Mouse (Mus musculus): ENCODE results near the gene Prex1. TPM values are rescaled to one million over a fixed set of nuclear protein-coding genes. Genes with fewer than 3 reads are reported as not detected.

Gene Prex1
- total and polyA plus RNA-seq, 3 experiments: 3.8 to 21.6 (median 5.9) TPM

- Histone ChIP-seq H3K4me1 (ENCODE audit: insufficient read depth, low read depth, low read length) (no peaks in the 10 kb centered on the region; the same call in 1 of the 2 replicates), H3K4me3 (ENCODE audit: low read depth, low read length) (no peak overlapping the region), H3K9me3 (replicated peaks) (0 out of 2 replicates have a peak, but pooled peaks cover 3% of the 10 kb centered on the region), H3K36me3 (replicated peaks) (no peaks in the 10 kb centered on the region), H3K27me3 (ENCODE audit: insufficient read depth, low read length) (peaks cover 4% of the 10 kb centered on the region; the same call in 1 of the 2 replicates)
- TF ChIP-seq GATA1 (IDR thresholded peaks at IDR 0.05; ENCODE audit: borderline replicate concordance, low read length) (no peak), TAL1 (conservative IDR thresholded peaks at IDR 0.05; ENCODE audit: low read depth, low read length) (no peak), GATA2 (IDR thresholded peaks at IDR 0.05; ENCODE audit: borderline replicate concordance, low read depth, low read length) (no peak), CTCF (IDR thresholded peaks at IDR 0.05; ENCODE audit: low read depth, low read length) (no peak), POLR2AphosphoS5 (IDR thresholded peaks at IDR 0.05; ENCODE audit: insufficient replicate concordance, low read depth, low read length) (no peak)
- DNase-seq (ENCODE audit: low spot score) (no peak), ATAC-seq (ENCODE audit: extremely low read depth, insufficient number of reproducible peaks, low FRiP score, poor library complexity, severe bottlenecking) (no peak)
Measured at GRCm38 (mm10) chr2:166700116-166700515, 13.5 kb downstream of the Prex1 start.

- Histone ChIP-seq H3K36me3 (replicated peaks) (no peaks in the 10 kb centered on the region), H3K9me3 (replicated peaks) (no peaks in the 10 kb centered on the region; the same call in 1 of the 2 replicates), H3K4me3 (ENCODE audit: low read depth, low read length) (no peak overlapping the region), H3K27me3 (ENCODE audit: insufficient read depth, low read length) (peaks cover 4% of the 10 kb centered on the region; the same call in 1 of the 2 replicates), H3K4me1 (ENCODE audit: insufficient read depth, low read depth, low read length) (no peaks in the 10 kb centered on the region; the same call in 1 of the 2 replicates)
- DNase-seq (ENCODE audit: low spot score) (no peak), ATAC-seq (ENCODE audit: extremely low read depth, insufficient number of reproducible peaks, low FRiP score, poor library complexity, severe bottlenecking) (no peak)
- TF ChIP-seq POLR2AphosphoS5 (IDR thresholded peaks at IDR 0.05; ENCODE audit: insufficient replicate concordance, low read depth, low read length) (no peak), CTCF (IDR thresholded peaks at IDR 0.05; ENCODE audit: low read depth, low read length) (no peak), GATA2 (IDR thresholded peaks at IDR 0.05; ENCODE audit: borderline replicate concordance, low read depth, low read length) (no peak), TAL1 (conservative IDR thresholded peaks at IDR 0.05; ENCODE audit: low read depth, low read length) (no peak), GATA1 (IDR thresholded peaks at IDR 0.05; ENCODE audit: borderline replicate concordance, low read length) (no peak)
Measured at GRCm38 (mm10) chr2:166699552-166699951, 14.1 kb downstream of the Prex1 start.

DNA sequence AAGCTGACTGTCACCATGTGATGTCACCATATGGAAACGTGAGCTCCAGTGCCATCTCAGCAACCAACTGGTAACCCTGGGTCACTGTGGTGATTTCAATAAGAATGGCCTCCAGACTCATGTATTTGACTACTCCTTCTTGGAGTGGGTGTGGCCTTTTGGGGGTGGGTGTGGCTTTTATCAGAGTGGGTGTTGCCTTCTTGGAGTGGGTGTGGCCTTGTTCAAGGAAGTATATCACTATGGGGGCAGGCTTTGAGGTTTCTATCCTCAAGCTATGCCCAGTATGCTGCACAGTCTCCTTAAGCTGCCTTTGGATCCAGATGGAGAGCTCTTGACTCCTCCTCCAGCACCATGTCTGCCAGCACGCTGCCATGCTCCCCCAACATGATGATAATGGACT lies 19.0 kb downstream of the Prex1 start:
- H3K4me3 ChIP-seq (ENCODE audit: low read depth, low read length): no peak overlapping the region
- TF ChIP-seq POLR2AphosphoS5 (IDR thresholded peaks at IDR 0.05; ENCODE audit: insufficient replicate concordance, low read depth, low read length) (no peak), GATA1 (IDR thresholded peaks at IDR 0.05; ENCODE audit: borderline replicate concordance, low read length) (no peak), TAL1 (conservative IDR thresholded peaks at IDR 0.05; ENCODE audit: low read depth, low read length) (no peak), GATA2 (IDR thresholded peaks at IDR 0.05; ENCODE audit: borderline replicate concordance, low read depth, low read length) (no peak), CTCF (IDR thresholded peaks at IDR 0.05; ENCODE audit: low read depth, low read length) (no peak)
- H3K27me3 ChIP-seq (ENCODE audit: insufficient read depth, low read length): peaks cover 3% of the 10 kb centered on the region; the same call in 1 of the 2 replicates
- DNase-seq (ENCODE audit: low spot score) (no peak), ATAC-seq (ENCODE audit: extremely low read depth, insufficient number of reproducible peaks, low FRiP score, poor library complexity, severe bottlenecking) (no peak)
- no peaks in the 10 kb centered on the region for H3K4me1 ChIP-seq (ENCODE audit: insufficient read depth, low read depth, low read length)
- no peaks in the 10 kb centered on the region; the same call in 1 of the 2 replicates for H3K9me3 ChIP-seq (replicated peaks)
- H3K36me3 ChIP-seq (replicated peaks): no peaks in the 10 kb centered on the region

GRCm38 (mm10) chr2:166693394-166693793 lies 20.2 kb downstream of the Prex1 start:
- Histone ChIP-seq H3K9me3 (replicated peaks) (no peaks in the 10 kb centered on the region; the same call in 1 of the 2 replicates), H3K27me3 (ENCODE audit: insufficient read depth, low read length) (peaks cover 5% of the 10 kb centered on the region; the same call in 1 of the 2 replicates), H3K4me3 (ENCODE audit: low read depth, low read length) (no peak overlapping the region), H3K4me1 (ENCODE audit: insufficient read depth, low read depth, low read length) (no peaks in the 10 kb centered on the region), H3K36me3 (replicated peaks) (no peaks in the 10 kb centered on the region)
- DNase-seq (ENCODE audit: low spot score): no peak
- TF ChIP-seq POLR2AphosphoS5 (IDR thresholded peaks at IDR 0.05; ENCODE audit: insufficient replicate concordance, low read depth, low read length) (no peak), GATA2 (IDR thresholded peaks at IDR 0.05; ENCODE audit: borderline replicate concordance, low read depth, low read length) (no peak), TAL1 (conservative IDR thresholded peaks at IDR 0.05; ENCODE audit: low read depth, low read length) (no peak), GATA1 (IDR thresholded peaks at IDR 0.05; ENCODE audit: borderline replicate concordance, low read length) (no peak), CTCF (IDR thresholded peaks at IDR 0.05; ENCODE audit: low read depth, low read length) (no peak)
- no peak for ATAC-seq (ENCODE audit: extremely low read depth, insufficient number of reproducible peaks, low FRiP score, poor library complexity, severe bottlenecking)

GRCm38 (mm10) chr2:166691602-166692509 lies 21.8 kb downstream of the Prex1 start:
- H3K4me1 ChIP-seq (ENCODE audit: insufficient read depth, low read depth, low read length): no peaks in the 10 kb centered on the region
- peaks cover 7% of the 10 kb centered on the region; the same call in 1 of the 2 replicates for H3K27me3 ChIP-seq (ENCODE audit: insufficient read depth, low read length)
- TF ChIP-seq CTCF (IDR thresholded peaks at IDR 0.05; ENCODE audit: low read depth, low read length) (no peak), GATA1 (IDR thresholded peaks at IDR 0.05; ENCODE audit: borderline replicate concordance, low read length) (no peak), GATA2 (IDR thresholded peaks at IDR 0.05; ENCODE audit: borderline replicate concordance, low read depth, low read length) (no peak), POLR2AphosphoS5 (IDR thresholded peaks at IDR 0.05; ENCODE audit: insufficient replicate concordance, low read depth, low read length) (no peak), TAL1 (conservative IDR thresholded peaks at IDR 0.05; ENCODE audit: low read depth, low read length) (no peak)
- no peak overlapping the region for H3K4me3 ChIP-seq (ENCODE audit: low read depth, low read length)
- no peaks in the 10 kb centered on the region; the same call in 1 of the 2 replicates for H3K9me3 ChIP-seq (replicated peaks)
- DNase-seq (ENCODE audit: low spot score) (no peak), ATAC-seq (ENCODE audit: extremely low read depth, insufficient number of reproducible peaks, low FRiP score, poor library complexity, severe bottlenecking) (no peak)
- H3K36me3 ChIP-seq (replicated peaks): no peaks in the 10 kb centered on the region

GRCm38 (mm10) chr2:166686917-166687316 lies 26.7 kb downstream of the Prex1 start:
- H3K27me3 ChIP-seq (ENCODE audit: insufficient read depth, low read length): peaks cover 12% of the 10 kb centered on the region; the same call in 1 of the 2 replicates
- H3K4me3 ChIP-seq (ENCODE audit: low read depth, low read length): no peak overlapping the region
- no peak for ATAC-seq (ENCODE audit: extremely low read depth, insufficient number of reproducible peaks, low FRiP score, poor library complexity, severe bottlenecking)
- H3K4me1 ChIP-seq (ENCODE audit: insufficient read depth, low read depth, low read length): peaks cover 4% of the 10 kb centered on the region
- TF ChIP-seq GATA2 (IDR thresholded peaks at IDR 0.05; ENCODE audit: borderline replicate concordance, low read depth, low read length): no peak
- no peak for TF ChIP-seq TAL1 (conservative IDR thresholded peaks at IDR 0.05; ENCODE audit: low read depth, low read length)
- no peak for TF ChIP-seq CTCF (IDR thresholded peaks at IDR 0.05; ENCODE audit: low read depth, low read length)
- no peak for TF ChIP-seq GATA1 (IDR thresholded peaks at IDR 0.05; ENCODE audit: borderline replicate concordance, low read length)
- no peak for TF ChIP-seq POLR2AphosphoS5 (IDR thresholded peaks at IDR 0.05; ENCODE audit: insufficient replicate concordance, low read depth, low read length)
- no peaks in the 10 kb centered on the region for H3K36me3 ChIP-seq (replicated peaks)
- H3K9me3 ChIP-seq (replicated peaks): no peaks in the 10 kb centered on the region
- DNase-seq (ENCODE audit: low spot score): no peak
